Mouse (Mus musculus) left cerebral cortex, adult 8-10 months (tissue): ENCODE measurements around the gene Nucks1. TPM values are rescaled to one million over a fixed set of nuclear protein-coding genes. Genes with fewer than 3 reads are reported as not detected.
A peak's percentile ranks its signal among the peaks of the same experiment; 100 is the strongest.
"Not testable (repeated sequence)": the region's sequence is repeated elsewhere in the genome, so short reads cannot be mapped to it uniquely, and the experiment has no call there.

ENCODE experiments used
- DNase-seq, 2 experiments: peaks; one replicate each; pipeline ENCODE4 v3.0.0; 2022; ENCODE audit warnings: low spot score in 2 of 2
- total RNA-seq, 4 experiments: library from RNA; stranded (reverse); gene quantifications; 2 replicates each; pipeline ENCODE4 v1.2.4; 2022

The Nucks1 gene
- total RNA-seq, result 100 to 1,000 TPM; 142 to 178 (median 163) TPM

GRCm38 (mm10) chr1:131910001-131910648 is at the start of gene Nucks1:
Gene Nucks1 (plus strand): TSS chr1:131910534.
- peak; percentile 96 to 100 for DNase-seq

GRCm38 (mm10) chr1:131861811-131862210 is 48.5 kb upstream of the Nucks1 start:
- no peak for DNase-seq

- no peak for DNase-seq
Measured at GRCm38 (mm10) chr1:131865596-131865995, 44.7 kb upstream of the Nucks1 start.

GRCm38 (mm10) chr1:131866304-131866999 is 43.9 kb upstream of the Nucks1 start:
- DNase-seq, result no peak

GRCm38 (mm10) chr1:131867093-131867945 is 43.0 kb upstream of the Nucks1 start, which contains the start of gene Rab29:
Gene Rab29 (plus strand): TSS chr1:131867224.
- DNase-seq, result peak; percentile 72 to 84

- DNase-seq, result no peak
Measured at GRCm38 (mm10) chr1:131867946-131868290, 42.4 kb upstream of the Nucks1 start.

GRCm38 (mm10) chr1:131869561-131869960 is 40.8 kb upstream of the Nucks1 start:
- DNase-seq, result no peak

GRCm38 (mm10) chr1:131872856-131873255 is 37.5 kb upstream of the Nucks1 start:
- no peak for DNase-seq

- DNase-seq, result no peak
Measured at GRCm38 (mm10) chr1:131879816-131880215, 30.5 kb upstream of the Nucks1 start.

- DNase-seq, result no peak
Measured at GRCm38 (mm10) chr1:131882787-131883186, 27.5 kb upstream of the Nucks1 start.

GRCm38 (mm10) chr1:131886173-131886572 is 24.2 kb upstream of the Nucks1 start:
- no peak for DNase-seq

GRCm38 (mm10) chr1:131886641-131887040 is 23.7 kb upstream of the Nucks1 start:
- DNase-seq, result no peak

- DNase-seq, result no peak
Measured at GRCm38 (mm10) chr1:131890043-131890658, 20.2 kb upstream of the Nucks1 start.

- no peak for DNase-seq
Measured at GRCm38 (mm10) chr1:131891436-131891835, 18.9 kb upstream of the Nucks1 start.

GRCm38 (mm10) chr1:131902679-131903078 is 7.7 kb upstream of the Nucks1 start:
- no peak for DNase-seq

- DNase-seq, result no peak
Measured at GRCm38 (mm10) chr1:131903251-131903650, 7.1 kb upstream of the Nucks1 start.

- DNase-seq, result no peak
Measured at GRCm38 (mm10) chr1:131905497-131905896, 4.8 kb upstream of the Nucks1 start.

GRCm38 (mm10) chr1:131908456-131908855 is 1.9 kb upstream of the Nucks1 start:
- DNase-seq, result no peak

- DNase-seq, result not testable (repeated sequence)
Measured at GRCm38 (mm10) chr1:131909236-131909635, 1.1 kb upstream of the Nucks1 start.

GRCm38 (mm10) chr1:131910674-131911558 is 582 bp downstream of the Nucks1 start:
- DNase-seq, result peak; percentile 45 to 51

- no peak for DNase-seq
Measured at GRCm38 (mm10) chr1:131917634-131918033, 7.3 kb downstream of the Nucks1 start.
